Mouse (Mus musculus) C2C12 (cell line): Measurements from ENCODE around the gene Fnip2.

Source experiments
- CTCF ChIP-seq: IDR thresholded peaks from one replicate; pipeline ENCODE4 v1.5.1; 2011; ENCODE audit not compliant: control insufficient read depth, insufficient read depth, insufficient read length
- MAX ChIP-seq: IDR thresholded peaks from one replicate; pipeline ENCODE4 v1.6.1; 2011; ENCODE audit warnings: mild to moderate bottlenecking, control low read depth

GRCm38 (mm10) chr3:79577606-79578005 is 10.0 kb upstream of the Fnip2 start:
- TF ChIP-seq CTCF = no peak
- no peak for TF ChIP-seq MAX
